Mouse (Mus musculus) lung, embryonic 14.5 days (tissue): ENCODE measurements around the gene Hivep3. TPM values are rescaled to one million over a fixed set of nuclear protein-coding genes. Genes with fewer than 3 reads are reported as not detected.
A peak's percentile ranks its signal among the peaks of the same experiment; 100 is the strongest.

Source experiments
- ATAC-seq: fragments of 200-750 bp; cut with Nextera tagmentation; 2 replicates; pipeline ENCODE4 v1.8.0; 2017; ENCODE audit warnings: mild to moderate bottlenecking, moderate TSS enrichment, moderate library complexity; ENCODE audit not compliant: insufficient read depth
- DNase-seq: peaks from one replicate; pipeline ENCODE4 v3.0.0-alpha.2; 2015
- H3K27ac ChIP-seq: fragments of 300-500 bp; sonication (generic); 2 replicates; pipeline ENCODE4 v1.5.1; 2014; ENCODE audit warnings: low read depth, mild to moderate bottlenecking, moderate library complexity
- H3K27me3 ChIP-seq: fragments of 300-500 bp; sonication (generic); 2 replicates; pipeline ENCODE4 v1.6.1; 2014; ENCODE audit warnings: low read length, control low read depth; ENCODE audit not compliant: insufficient read depth
- H3K36me3 ChIP-seq: fragments of 300-500 bp; sonication (generic); 2 replicates; pipeline ENCODE4 v1.6.1; 2014; ENCODE audit warnings: control low read depth; ENCODE audit not compliant: insufficient read depth
- H3K4me1 ChIP-seq: fragments of 300-500 bp; sonication (generic); 2 replicates; pipeline ENCODE4 v1.6.1; 2014; ENCODE audit warnings: antibody characterized with exemption, control low read depth; ENCODE audit not compliant: insufficient read depth
- H3K4me2 ChIP-seq: fragments of 300-500 bp; sonication (generic); 2 replicates; pipeline ENCODE4 v1.6.1; 2014; ENCODE audit warnings: mild to moderate bottlenecking
- H3K4me3 ChIP-seq: fragments of 300-500 bp; sonication (generic); 2 replicates; pipeline ENCODE4 v1.5.1; 2014; ENCODE audit warnings: low read depth, low read length
- H3K9ac ChIP-seq: fragments of 300-500 bp; sonication (generic); 2 replicates; pipeline ENCODE4 v1.6.1; 2014
- H3K9me3 ChIP-seq: fragments of 300-500 bp; sonication (generic); 2 replicates; pipeline ENCODE4 v1.6.1; 2016; ENCODE audit warnings: low read depth, low read length, control low read depth
- CTCF ChIP-seq: IDR thresholded peaks from 2 replicates; pipeline ENCODE4 v1.5.1; 2016; ENCODE audit warnings: antibody characterized with exemption, low read depth
- WGBS: fragments of 180-500 bp; shearing (Covaris S2); extraction: QIAGEN DNeasy Blood & Tissue Kit; methylation state at CpG from one replicate; pipeline ENCODE4 v1.1.7; 2014; 5-methylcytosine and 5-hydroxymethylcytosine counted together
- polyA plus RNA-seq: library from polyadenylated mRNA; unstranded; fragments of >200 nt; fragmentation: Nextera tagmentation; extraction: Ambion mirVana; gene quantifications from 2 replicates; pipeline ENCODE4 v1.2.1, GENCODE M21; 2014

Hivep3 gene
- polyA plus RNA-seq, 1 experiment from 2014 or later: 22.0 TPM

GRCm38 (mm10) chr4:119807359-119807758 lies 73.8 kb downstream of the Hivep3 start:
- no peak overlapping the region for H3K9ac ChIP-seq
- no peaks in the 10 kb centered on the region for H3K4me1 ChIP-seq
- 33% methylated on average over 2 of the region's 2 CpGs for WGBS
- no peak for ATAC-seq
- H3K4me2 ChIP-seq: no peak overlapping the region
- H3K36me3 ChIP-seq: no peaks in the 10 kb centered on the region
- H3K27me3 ChIP-seq: no peaks in the 10 kb centered on the region
- no peak overlapping the region for H3K27ac ChIP-seq
- H3K9me3 ChIP-seq: no peaks in the 10 kb centered on the region
- no peak for DNase-seq
- no peak for TF ChIP-seq CTCF
- H3K4me3 ChIP-seq: no peak overlapping the region

GRCm38 (mm10) chr4:119809245-119809644 lies 75.7 kb downstream of the Hivep3 start:
- H3K4me2 ChIP-seq: no peak overlapping the region
- H3K36me3 ChIP-seq: no peaks in the 10 kb centered on the region
- DNase-seq (peak; percentile 90), ATAC-seq (0 out of 2 replicates have a peak, but pooled peaks have one; percentile 53)
- peaks cover 7% of the 10 kb centered on the region; the same call in 1 of the 2 replicates for H3K27me3 ChIP-seq
- H3K27ac ChIP-seq: no peak overlapping the region
- H3K4me3 ChIP-seq: no peak overlapping the region
- H3K9me3 ChIP-seq: no peaks in the 10 kb centered on the region
- 32% methylated on average over 5 of the region's 5 CpGs for WGBS
- H3K4me1 ChIP-seq: no peaks in the 10 kb centered on the region
- no peak overlapping the region for H3K9ac ChIP-seq
- TF ChIP-seq CTCF: peak; percentile 79

- peak; percentile 55; the same call in 1 of the 2 replicates for ATAC-seq
- TF ChIP-seq CTCF: no peak
- WGBS: 6% methylated on average over 2 of the region's 2 CpGs
- no peak overlapping the region for H3K4me3 ChIP-seq
- no peak overlapping the region for H3K27ac ChIP-seq
- H3K9me3 ChIP-seq: no peaks in the 10 kb centered on the region
- DNase-seq: peak; percentile 50
- peaks cover 23% of the 10 kb centered on the region for H3K4me1 ChIP-seq
- peaks cover 17% of the 10 kb centered on the region; the same call in 1 of the 2 replicates for H3K27me3 ChIP-seq
- no peaks in the 10 kb centered on the region for H3K36me3 ChIP-seq
- no peak overlapping the region for H3K9ac ChIP-seq
- no peak overlapping the region for H3K4me2 ChIP-seq
These were observed 79.2 kb downstream of the Hivep3 start for GRCm38 (mm10) chr4:119812775-119813174.

- no peak for DNase-seq
- Histone ChIP-seq H3K4me1 (peaks cover 23% of the 10 kb centered on the region), H3K4me3 (no peak overlapping the region), H3K4me2 (peak overlapping the region; percentile 81), H3K27me3 (peaks cover 17% of the 10 kb centered on the region; the same call in 1 of the 2 replicates), H3K9ac (no peak overlapping the region), H3K9me3 (no peaks in the 10 kb centered on the region), H3K36me3 (no peaks in the 10 kb centered on the region), H3K27ac (no peak overlapping the region)
- no peak for TF ChIP-seq CTCF
- WGBS: 10% methylated on average over 12 of the region's 12 CpGs
- no peak; the same call in 1 of the 2 replicates for ATAC-seq
These were observed 80.1 kb downstream of the Hivep3 start for GRCm38 (mm10) chr4:119813500-119814184.

GRCm38 (mm10) chr4:119814185-119815132 lies 80.9 kb downstream of the Hivep3 start:
- peak overlapping the region; percentile 49 for H3K4me3 ChIP-seq
- peaks cover 23% of the 10 kb centered on the region for H3K4me1 ChIP-seq
- ATAC-seq (peak; percentile 24; the same call in 1 of the 2 replicates), DNase-seq (peak; percentile 47)
- H3K4me2 ChIP-seq: peak overlapping the region; percentile 81
- peak overlapping the region; percentile 54 for H3K9ac ChIP-seq
- H3K27ac ChIP-seq: no peak overlapping the region; the same call in 1 of the 2 replicates
- 0 out of 2 replicates have a peak, but pooled peaks have one; percentile 5 for TF ChIP-seq CTCF
- WGBS: 2% methylated on average over 47 of the region's 47 CpGs
- peaks cover 17% of the 10 kb centered on the region; the same call in 1 of the 2 replicates for H3K27me3 ChIP-seq
- H3K9me3 ChIP-seq: no peaks in the 10 kb centered on the region
- H3K36me3 ChIP-seq: no peaks in the 10 kb centered on the region

- ATAC-seq (no peak), DNase-seq (no peak)
- TF ChIP-seq CTCF: no peak
- H3K9ac ChIP-seq: peak overlapping the region; percentile 54
- H3K9me3 ChIP-seq: no peaks in the 10 kb centered on the region
- H3K4me1 ChIP-seq: peaks cover 23% of the 10 kb centered on the region
- no peak overlapping the region for H3K27ac ChIP-seq
- WGBS: 10% methylated on average over 7 of the region's 7 CpGs
- peak overlapping the region; percentile 81 for H3K4me2 ChIP-seq
- H3K27me3 ChIP-seq: peaks cover 17% of the 10 kb centered on the region; the same call in 1 of the 2 replicates
- peak overlapping the region; percentile 49 for H3K4me3 ChIP-seq
- no peaks in the 10 kb centered on the region for H3K36me3 ChIP-seq
These were observed 81.7 kb downstream of the Hivep3 start for GRCm38 (mm10) chr4:119815133-119815792.
